Mouse (Mus musculus) kidney, postnatal 10 days (tissue): ENCODE measurements around the gene Gpc2.
A peak's percentile ranks its signal among the peaks of the same experiment; 100 is the strongest.

Experiments
- DNase-seq: peaks from one replicate; pipeline ENCODE4 v3.0.0; 2021; ENCODE audit warnings: mixed read lengths

Gpc2 gene

DNA sequence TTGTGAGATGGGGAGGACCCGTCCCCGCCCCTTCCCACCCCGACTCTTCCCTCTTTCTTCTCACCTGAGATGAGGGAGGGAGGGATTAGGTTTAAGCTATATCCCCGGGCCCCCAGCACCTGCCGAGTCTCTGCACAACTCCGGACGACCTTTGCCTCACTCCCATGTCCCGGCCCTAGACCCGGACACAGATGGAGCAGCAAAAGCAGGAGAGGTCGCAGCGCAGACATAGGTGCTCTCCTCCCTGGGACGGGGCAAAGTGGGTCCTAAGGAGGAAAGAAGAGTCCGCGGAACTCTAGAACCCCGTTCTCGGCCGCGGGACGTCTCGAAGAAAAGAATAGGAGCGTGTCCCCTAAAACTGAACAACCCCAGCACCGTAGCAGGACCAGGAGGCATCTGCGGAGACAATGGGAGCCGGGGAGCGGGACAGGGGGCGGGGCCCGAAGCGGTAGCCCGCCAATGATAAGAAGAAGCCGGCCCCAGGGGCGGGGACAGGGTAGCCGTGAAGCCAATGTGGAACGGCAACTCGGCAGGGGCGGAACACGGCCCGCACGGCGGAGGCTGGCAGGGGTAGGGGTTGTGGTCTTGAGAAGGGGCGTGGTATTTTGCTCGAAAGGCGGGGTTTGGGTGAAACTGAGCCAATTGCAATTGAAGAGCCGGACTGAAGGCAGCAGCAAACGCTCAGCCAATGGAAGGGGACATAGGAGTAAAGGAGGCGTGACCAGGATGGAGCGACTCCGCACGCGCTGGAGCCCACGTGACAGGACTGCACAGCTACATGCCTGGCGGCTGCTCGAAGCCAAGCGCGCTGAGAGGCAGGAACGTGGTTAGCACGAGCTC is at the start of gene Gpc2, which contains the start of the genes Gm43720 and Stag3:
Gene Gpc2 (minus strand): TSS at position 421 of the 840 bp plus-strand sequence.
Gene Gm43720 (minus strand): TSS at position 374 of the 840 bp plus-strand sequence.
Gene Stag3 (plus strand): TSS at position 656 of the 840 bp plus-strand sequence.
- DNase-seq, result peak; percentile 94

DNA sequence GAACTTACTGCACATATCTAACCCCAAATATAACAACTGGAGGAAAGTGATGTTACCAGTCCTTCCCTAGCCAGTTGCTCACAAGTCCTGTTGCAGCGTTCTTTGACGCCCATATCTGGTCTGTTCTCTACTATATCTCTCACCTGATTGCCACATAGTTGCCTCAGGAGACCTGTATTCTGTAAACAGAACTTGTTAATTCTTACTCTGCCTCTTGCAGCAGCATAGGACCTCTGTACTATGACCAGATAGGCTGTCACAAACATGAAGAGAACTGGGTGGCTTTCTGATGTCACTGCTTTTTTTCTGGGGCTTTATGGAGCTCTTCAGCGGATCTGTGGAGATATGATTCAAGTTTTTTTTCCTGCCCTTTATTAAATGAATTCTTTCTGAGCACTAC is 33.0 kb upstream of the Gpc2 start:
- no peak for DNase-seq

DNA sequence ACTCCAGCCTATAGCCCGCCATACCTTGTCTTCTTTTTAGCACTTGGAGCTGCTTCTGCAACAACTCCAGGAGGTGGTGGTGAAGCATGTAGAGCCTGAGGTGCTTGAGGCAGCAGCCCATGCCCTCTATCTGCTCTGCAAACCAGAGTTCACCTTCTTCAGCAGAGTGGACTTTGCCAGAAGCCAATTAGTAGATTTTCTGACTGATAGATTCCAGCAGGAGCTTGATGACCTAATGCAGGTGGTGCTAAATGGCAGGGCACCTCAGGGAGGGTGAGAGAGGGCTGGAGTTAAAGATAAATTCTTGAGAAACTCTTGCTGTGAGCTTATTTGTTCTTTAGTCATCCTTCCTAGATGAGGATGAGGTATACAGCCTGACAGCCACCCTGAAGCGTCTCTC is 19.8 kb upstream of the Gpc2 start:
- DNase-seq, result no peak

DNA sequence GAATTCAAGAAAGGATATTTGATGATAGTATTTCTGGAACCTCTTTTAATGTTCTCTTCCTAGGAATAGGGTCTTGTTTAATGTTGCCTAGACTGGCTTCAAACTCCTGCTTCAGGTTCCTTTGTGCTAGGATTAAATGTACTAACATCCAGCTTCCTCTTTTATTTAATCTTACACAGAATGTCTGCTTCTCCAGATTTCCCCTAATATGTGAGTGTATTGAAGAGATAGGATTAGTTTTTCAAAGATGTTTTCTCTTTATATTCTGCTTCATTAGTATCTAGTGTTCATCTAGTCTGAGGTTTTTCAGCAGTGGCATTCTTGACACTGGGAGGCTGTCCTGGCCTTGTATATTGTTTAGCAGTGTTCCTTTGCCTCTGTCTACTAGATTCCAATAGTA is 14.4 kb upstream of the Gpc2 start:
- no peak for DNase-seq

DNA sequence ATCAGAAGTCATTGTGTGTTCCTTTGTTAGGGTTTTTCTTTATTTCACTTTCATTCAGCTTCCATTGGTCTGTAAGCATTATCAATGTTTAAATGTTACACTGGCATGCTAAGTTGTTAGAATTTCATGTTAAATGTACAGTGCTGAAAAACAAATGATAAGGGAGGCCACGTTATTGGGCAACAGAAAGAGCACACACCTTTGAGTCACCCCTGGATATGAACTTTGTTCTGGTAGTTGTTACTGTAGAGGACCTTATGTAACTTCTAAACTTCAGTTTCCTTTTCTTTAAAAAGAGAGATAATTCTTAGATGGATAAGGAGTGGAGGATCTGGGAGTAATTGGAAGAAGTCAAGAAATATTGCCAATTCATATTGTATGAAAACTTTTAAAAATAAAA is 11.8 kb upstream of the Gpc2 start:
- DNase-seq, result no peak

DNA sequence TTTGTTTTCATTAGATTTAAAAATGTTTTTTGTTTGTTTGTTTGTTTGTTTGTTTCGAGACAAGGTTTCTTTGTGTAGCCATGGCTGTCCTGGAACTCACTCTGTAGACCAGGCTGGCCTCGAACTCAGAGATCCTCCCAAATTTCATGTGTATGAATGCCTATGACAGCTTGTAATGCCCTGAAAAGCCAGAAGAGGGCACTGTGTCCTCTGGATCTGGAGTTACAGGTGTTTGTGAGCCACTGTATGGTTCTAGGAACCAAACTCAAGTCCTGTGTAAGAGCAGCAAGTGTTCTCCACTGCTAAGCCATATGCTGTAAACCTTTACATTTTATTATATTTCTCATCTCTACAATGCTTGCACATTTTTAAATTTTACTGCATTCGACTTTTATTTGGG is 8.1 kb upstream of the Gpc2 start:
- DNase-seq, result no peak

DNA sequence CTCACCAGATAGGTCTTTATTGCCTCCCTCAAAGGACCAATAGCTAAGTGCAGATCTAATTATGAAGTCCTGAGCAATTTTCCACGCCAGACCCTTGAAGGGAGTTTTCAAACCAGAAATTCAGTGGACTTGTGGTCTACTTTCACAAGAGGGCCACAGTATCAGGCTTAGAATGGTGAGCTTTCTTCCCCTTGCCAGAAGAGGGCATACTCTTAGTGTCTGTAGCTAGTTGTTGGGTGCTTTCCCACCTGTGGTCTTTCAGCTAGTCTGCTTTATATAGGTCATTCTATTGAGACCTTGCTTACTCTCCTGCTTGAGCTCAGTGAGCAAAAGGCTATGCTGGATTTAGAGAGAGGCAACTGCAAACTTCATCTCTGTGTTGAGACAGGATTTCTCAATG is 3.7 kb upstream of the Gpc2 start:
- no peak for DNase-seq

DNA sequence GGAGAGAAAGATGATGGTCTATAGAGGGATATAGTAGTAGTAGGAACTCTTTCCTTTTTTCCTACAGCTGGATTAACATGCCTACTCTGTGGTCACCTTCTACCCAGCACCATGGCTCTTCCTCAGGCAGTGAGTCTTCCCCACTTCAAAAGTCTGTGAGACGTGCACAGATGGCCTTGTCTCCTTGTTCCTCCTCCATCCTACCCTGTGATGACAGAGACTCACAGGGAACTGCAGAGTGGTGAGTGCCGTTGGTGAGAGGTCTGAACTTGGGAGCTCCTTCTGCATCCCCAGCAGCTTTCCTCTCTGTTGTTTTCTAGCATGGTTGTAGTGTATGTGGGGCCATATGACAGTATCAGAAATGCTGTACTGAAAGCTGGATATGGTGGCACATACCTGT is 2.0 kb upstream of the Gpc2 start:
- no peak for DNase-seq

DNA sequence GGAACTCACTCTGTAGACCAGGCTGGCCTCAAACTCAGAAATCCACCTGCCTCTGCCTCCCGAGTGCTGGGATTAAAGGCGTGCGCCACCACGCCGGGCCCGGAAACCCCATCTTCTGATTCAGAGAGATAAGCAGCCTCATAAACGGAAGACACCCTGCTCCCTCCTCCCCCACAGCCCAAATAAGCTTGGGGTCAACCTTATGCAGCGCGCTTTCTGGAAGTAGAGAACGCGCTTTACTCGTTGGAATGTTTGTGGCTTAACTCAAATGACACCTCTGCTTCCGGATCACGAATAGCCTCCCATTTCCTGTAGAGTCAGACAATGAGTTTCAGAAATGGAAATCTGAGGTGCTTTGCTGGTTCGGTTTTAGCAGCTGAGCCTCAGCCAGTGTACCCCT is 1.0 kb upstream of the Gpc2 start:
- no peak for DNase-seq

DNA sequence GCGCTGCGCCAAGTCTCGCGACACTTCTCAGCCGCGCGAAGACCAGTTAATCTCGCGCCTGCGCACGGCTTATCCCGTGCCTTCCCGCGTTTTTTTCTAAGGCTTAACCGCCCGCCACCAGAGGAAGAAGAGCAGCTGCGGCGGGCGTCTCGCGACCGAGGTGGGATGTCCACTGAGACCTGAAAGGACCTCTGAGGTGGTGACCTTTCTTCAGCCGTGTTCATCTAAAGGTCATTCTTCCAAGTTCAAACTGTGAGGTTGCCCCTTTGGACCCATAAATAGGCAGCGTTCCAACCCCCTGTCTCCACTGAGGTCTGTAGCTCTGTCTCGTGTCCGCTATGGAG is 592 bp upstream of the Gpc2 start:
- no peak for DNase-seq

DNA sequence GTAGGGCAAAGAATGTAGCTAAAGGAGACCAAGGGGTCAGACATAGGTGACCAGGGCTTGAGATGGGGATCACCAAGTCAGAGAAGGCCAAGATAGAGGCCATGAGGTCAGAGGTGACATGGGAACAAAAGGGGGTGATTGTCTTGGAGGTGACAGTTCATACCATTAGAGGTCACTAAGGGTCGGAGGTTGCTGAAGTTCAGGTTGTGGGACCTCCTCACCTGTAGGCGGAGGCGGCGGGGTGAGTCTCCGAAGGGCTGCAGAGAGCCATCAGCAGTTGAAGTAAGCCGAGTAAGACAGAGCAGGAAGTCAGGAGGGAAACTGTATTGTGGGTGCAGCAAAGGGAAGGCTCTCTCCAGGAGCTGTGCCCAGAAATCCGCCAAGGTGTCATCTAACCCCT is 1.8 kb downstream of the Gpc2 start:
- DNase-seq, result no peak

DNA sequence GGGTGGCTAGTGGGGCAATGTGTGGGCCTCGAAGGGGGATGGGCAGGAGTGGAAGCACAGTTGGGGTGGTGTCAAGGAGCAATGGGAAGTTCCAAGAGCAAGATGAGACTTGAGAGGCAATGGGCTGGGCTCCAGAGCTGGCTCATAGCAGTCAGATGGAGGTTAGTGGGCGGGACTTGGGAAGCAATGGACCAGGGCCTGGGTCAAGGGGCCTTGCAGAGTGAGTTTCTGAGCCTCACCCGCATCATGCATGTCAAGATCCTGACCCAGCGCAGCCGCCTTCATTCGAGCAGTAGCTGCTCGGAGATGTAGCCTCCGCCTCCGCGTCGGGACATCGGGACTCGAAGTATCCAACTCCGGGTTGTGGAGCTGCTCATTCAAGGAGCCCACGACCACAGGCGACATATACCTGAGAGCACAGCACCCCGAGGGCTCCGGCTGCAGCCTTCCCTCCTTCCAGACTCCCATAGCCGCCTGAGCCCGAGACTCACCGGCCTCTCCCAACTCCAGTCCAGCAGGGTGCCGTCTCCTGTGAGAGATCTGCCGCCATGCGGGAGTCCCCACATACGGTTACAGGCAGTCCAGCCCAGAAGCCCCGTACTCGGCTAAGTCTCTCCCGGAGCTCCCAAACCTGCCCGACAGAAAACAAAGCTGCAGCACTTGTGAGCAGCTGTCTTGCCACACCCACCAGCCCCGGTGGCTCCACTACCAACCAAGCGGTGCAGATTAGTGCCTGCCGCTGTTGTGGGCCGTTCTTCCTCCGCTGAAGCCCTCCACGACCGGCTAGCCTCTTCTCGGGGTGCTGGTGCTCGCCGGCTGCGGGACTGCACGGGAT is 4.4 kb downstream of the Gpc2 start:
- DNase-seq, result peak; percentile 59

DNA sequence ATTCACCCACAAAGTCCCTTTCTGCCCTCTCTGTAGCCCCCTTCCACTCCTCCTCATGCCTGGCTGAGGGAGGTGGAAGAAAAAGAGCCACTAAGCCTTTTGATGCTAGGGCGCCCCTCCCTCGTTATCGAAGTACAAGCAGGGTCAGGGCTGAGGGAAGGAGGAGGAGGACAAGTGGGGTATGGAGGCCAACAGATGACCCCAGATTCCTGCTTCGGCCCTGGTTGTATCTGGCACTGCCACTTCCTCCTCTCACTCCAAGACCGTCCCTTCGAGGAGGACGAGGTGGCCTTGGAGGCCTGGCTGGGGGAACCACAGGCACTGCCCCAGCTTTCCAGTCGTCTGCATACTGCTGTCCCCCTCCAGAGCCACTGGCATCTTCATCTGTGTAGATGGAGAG is 5.6 kb downstream of the Gpc2 start:
- DNase-seq, result no peak

DNA sequence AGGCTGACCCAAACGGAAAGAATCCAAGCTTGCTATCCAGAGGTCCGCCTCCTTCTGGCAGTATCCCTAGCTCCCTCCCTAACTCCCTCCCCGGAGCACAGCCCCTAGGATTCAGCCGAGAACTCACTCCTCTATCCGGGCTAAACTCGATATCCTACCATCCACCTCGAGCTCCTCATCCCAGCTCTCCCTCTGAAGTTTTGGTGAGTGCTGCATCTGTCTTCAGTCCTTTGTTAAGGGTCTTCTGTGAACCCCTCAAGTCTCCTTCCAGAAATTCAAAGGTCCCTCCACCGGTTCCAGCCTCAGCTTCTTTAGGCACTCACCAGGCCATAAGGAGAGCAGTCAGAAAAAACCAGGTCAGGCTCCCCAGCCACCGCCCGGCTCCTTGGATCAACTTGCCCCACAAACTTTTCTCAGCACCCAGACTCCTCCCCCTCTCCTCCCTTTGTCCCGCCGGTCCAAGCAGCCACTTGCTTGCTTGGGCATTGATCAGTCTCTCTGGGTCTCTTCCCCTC is 7.3 kb downstream of the Gpc2 start, which contains the start of gene Gal3st4:
Gene Gal3st4 (minus strand): TSS at position 432 of the 515 bp plus-strand sequence.
- DNase-seq, result peak; percentile 49

DNA sequence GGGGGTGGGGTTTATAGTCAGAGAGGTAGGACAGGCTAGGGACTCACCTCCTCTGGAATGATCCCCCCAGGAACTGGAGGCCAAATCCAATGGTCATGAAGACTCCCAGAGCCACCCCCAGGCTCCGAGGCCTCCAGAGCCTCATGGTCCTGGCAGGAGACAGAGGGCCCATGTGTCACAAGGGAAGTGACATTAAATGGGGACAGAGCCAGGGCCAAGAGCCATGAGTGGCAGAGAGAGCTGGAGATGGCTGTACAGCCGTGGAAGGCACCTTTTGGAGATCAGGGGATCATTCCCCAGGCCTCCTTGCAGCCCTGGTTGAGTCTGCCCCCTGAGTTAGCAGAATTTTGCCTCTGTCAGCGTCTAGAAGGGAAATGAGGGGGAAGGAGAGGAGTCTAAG is 8.6 kb downstream of the Gpc2 start:
- no peak for DNase-seq

DNA sequence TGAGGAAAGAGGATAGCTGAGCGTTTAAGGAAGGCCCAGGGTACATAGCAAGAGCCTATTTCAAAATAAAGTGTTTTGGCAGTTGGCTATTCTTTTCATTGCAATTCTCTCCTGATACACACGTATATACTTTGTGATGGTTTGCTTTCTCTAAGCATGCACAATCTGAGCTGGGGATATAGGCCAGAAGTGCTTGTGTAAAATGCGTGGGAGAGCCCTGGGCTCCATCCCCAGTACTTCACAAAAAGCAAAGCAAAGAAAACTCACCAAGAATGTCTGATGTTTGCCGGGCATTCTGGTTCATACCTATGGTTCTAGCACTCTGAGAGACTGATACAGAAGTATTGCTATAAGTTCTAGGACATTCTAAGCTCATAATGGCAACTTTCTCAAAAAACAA is 10.8 kb downstream of the Gpc2 start:
- DNase-seq, result no peak

DNA sequence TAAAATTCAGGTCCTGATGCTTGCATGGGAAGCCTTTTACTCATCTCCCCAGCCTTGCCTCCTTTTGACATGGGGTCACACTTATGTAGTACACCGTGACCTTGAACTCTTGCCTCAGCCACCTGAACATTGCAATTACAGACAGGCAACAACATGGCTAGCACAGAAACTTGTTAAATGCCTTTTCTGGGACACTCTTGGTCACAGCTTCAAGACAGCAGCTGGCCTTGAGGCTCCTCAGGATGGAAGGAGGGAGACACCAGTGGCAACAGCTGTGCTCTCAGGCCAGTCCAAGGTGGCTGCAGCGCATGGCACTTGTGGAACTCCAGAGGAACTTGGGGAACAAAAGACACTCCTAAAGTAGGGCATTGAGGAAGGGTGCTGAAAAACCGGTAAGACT is 12.7 kb downstream of the Gpc2 start:
- DNase-seq, result no peak

DNA sequence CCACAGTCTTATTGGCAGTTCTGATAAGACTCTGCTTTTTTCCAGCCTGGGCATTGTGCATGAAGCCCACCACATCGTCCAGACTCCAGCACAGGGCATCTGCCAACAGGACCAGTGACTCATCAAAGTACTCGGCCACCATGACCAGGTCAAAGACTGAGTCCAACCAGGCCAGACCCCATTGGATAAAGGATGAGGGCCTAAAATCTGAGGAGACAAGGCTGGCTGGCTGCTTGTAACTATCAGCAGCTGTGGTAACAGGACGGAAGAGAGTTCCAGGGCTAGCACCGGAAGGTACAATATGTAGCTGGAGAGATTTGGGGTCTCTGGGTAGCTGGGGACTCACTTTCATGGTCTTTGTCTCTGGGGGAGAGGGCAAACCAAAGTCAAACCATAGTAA is 14.1 kb downstream of the Gpc2 start:
- no peak for DNase-seq

DNA sequence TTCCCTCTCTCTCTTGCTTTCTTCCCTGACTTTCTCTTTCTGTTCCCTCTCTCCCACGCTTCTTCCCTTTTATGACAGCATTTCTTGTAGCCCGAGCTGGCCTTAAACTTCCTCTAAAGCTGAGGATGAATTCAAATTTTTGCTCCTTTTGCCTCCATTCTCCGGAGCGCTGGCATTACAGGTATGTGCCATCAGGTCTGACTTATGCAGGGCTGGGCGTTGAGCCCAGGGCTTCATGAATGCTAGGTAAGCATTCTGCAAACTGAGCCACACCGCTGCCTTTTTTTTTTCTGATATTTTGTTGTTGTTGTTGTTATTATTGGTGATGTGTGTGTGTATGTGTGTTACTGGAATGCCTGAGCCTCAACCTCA is 15.6 kb downstream of the Gpc2 start:
- no peak for DNase-seq

DNA sequence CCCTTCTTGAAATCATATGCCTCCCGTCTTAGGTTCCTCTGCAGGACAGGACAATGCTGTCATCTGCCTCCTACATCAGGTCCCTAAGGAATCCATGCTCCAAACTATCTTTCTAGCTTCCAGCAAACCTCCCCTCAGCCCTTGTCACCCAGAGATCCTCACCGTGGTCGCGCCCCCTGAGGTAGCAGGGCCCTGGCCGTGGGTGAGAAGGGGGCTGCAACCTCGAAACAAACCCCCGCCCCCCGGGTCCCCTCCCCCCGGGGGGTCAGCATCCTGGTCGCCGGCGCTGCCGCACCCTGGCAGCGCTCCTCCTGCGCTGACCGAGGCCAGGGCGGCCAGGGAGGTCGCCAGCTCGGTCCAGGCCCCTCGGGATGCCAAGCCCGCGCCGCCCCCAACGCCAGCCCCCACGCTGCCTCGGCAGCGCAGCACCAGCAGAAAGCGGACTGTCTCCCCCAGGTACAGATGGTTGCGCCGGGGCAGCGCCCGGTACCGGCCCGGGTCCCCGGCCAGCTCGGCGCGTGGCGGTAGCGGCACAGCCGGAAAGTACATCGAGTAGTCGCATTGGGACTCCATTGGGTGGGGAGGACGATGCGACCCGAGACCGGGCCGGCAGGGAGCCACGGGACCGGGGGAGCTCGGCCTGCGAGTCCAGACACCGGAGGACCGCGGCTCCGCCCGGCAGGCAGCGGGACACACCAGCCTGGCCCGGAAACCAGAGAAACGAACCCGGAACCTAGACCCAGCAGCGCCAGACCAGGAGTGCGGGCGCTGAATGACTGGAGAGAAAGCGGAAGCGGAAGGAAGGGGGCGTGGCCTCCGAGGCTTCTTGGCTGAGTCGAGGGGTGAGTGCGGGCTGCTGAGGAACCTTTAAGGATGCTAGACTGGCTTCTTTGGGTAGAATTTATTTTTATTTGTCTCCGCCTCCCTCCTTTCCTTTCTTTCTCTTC is 16.3 kb downstream of the Gpc2 start, which contains the start of gene BC037034:
Gene BC037034 (minus strand): TSS at position 774 of the 947 bp plus-strand sequence.
- DNase-seq, result peak; percentile 97

DNA sequence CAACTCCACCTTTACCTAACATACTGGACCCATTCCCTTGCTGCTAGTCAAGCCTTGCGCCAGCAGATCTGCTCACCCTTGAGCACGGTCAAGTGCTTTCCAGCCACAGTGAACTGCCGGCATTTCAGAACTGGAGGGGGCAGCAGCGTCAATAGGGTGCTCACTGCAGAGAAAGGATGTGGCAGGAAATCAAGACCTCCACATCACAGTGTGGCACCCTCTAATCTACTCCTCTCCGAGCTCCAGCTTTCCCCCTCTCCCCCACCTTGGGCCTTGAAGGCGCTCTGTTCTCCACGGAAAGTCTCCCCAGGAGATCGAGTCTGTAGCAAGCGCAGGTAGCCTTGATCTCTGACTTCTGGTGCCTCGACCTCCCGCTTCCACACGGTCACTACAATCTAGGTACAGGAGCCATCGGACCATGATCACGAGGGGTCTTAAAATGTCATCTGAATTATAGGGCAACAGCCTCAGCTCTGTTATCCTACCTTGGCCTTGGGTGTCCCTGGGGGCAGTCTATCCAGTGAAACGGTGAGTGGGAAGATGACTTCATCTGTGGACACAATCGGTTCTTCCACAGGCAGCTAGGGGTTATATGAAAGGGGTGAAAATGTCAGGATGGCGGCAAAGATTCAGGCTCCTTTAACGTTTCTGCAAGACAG is 17.1 kb downstream of the Gpc2 start:
- no peak for DNase-seq

DNA sequence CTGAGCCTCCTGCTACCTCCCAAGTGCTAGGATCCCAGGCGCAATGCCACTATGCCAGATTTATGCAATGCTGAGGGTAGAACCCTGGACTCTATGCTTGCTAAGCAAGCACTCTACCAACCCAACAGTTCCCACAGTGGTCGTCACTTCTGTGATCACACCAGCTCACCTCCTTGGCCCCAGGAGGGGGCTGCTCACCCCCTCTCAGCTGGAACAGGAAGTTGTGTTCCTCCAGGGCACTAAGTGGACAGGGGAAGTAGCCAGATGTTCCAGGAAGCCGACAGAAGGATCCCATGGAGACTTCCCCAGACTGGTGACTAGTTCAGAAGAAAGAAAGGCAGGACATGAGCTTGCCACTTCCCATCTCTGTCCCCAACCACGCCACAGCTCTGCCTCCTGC is 17.8 kb downstream of the Gpc2 start:
- DNase-seq, result no peak
